20 mouse cellular contexts compared by ENCODE assay signal in the genomic region with DNA sequence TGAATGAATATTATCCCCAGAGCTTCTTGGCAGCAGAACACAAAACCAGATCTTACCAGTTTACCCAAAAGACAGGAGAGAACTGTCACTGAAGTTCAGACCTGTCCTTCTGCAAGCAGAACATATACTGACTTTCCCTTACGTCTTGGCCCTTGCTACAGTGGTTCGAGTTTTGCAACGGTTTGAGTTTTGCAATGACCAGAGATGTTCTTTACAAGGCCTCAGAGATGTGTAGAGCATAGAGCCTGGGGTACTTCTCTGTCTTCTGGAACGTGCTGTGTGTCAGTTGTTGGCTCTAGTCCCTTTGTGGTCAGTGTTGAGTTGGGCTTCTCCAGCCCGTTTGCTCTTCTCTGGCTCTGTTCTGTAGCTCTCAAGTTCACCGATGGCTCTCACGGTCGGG. TPM values are rescaled to one million over a fixed set of nuclear protein-coding genes. Genes with fewer than 3 reads are reported as not detected.
DNase-seq lines count a peak whose midpoint lies in the region; ATAC-seq lines count a peak whose summit lies in the region.
"Had no signal": no experiment of that assay in that cellular context is flagged by ENCODE, and none has a peak within 500 bp of the region (broad histone marks: within the 10 kb centered on the region; RNA-seq: fewer than 3 reads in every experiment).

No protein-coding gene starts in this region.

- ATAC-seq in granulocyte monocyte progenitor cell, adult 5-6 weeks (replicated peaks; ENCODE audit: poor library complexity, severe bottlenecking): peak; percentile 88
- ATAC-seq: forebrain, embryonic 14.5 days; hindbrain, postnatal 0 days; inflammation-experienced regulatory T-cells, adult 6 months; intestine, embryonic 16.5 days had no signal

- intact Hi-C loops in left cerebral cortex, postnatal 25 days (cut with DNase I): no loop called here

- peak; percentile 8 for DNase-seq in adrenal gland, adult 2 months
- DNase-seq in adrenal gland, postnatal 10 days: no peak
- DNase-seq in 416B (ENCODE audit: low read depth): peak; percentile 46
- no peak for DNase-seq in left cerebral cortex, postnatal 25 days (ENCODE audit: low spot score in 2 of 2)
- DNase-seq in Muller cell, postnatal 12 days (ENCODE audit: inconsistent ontology term): no peak
- DNase-seq: adrenal gland, adult 8-10 months; B cell, adult 2 months; cerebellum, adult 18-20 months; cerebellum, adult 9-10 months; cerebellum, postnatal 14 days; forebrain, postnatal 0 days; gastrocnemius, adult 2 months; gastrocnemius, postnatal 14 days; heart, postnatal 14 days; heart, postnatal 4 days had no signal

RNA-seq across cellular contexts. Expression of gene Kit, which starts 40.9 kb away (rescaled TPM):
- total RNA-seq in adrenal gland, adult 2 months (2021): 1 to 10 TPM; 2.2 to 3.8 TPM
- 2.4 and 3.0 TPM in 2 replicates for polyA plus RNA-seq in adrenal gland, adult 2 months (2012; rRNA removed)
- total RNA-seq in adrenal gland, postnatal 10 days (2021): 10 to 100 TPM in 1 of 2 experiments, 1 to 10 TPM in 1; 9.3 to 14.1 TPM
- total RNA-seq in granulocyte monocyte progenitor cell, adult 5-6 weeks (2014; fragmentation: Nextera tagmentation): 140 and 178 TPM in 2 replicates
- 111 and 120 TPM in 2 replicates for total RNA-seq in granulocyte monocyte progenitor cell, adult 5-6 weeks (2017)
- 10 to 100 TPM; 31.3 to 32.1 TPM for total RNA-seq in left cerebral cortex, postnatal 25 days (2021)

Comparison
In these comparisons a context has a peak if more than half of its experiments do, and no peak if none do; other contexts are left out.
1. DNase-seq: peak in adrenal gland, adult 2 months (single experiment) and 416B (single experiment); none in adrenal gland, postnatal 10 days (single experiment), left cerebral cortex, postnatal 25 days (0 of 2) and Muller cell, postnatal 12 days (single experiment).